Mouse (Mus musculus) lung, embryonic 14.5 days (tissue): ENCODE results near the gene Snx9. TPM values are rescaled to one million over a fixed set of nuclear protein-coding genes. Genes with fewer than 3 reads are reported as not detected.

Experiments
- ATAC-seq: fragments of 200-750 bp; cut with Nextera tagmentation; 2 replicates; pipeline ENCODE4 v1.8.0; 2017; ENCODE audit warnings: mild to moderate bottlenecking, moderate TSS enrichment, moderate library complexity; ENCODE audit not compliant: insufficient read depth
- DNase-seq: peaks from one replicate; pipeline ENCODE4 v3.0.0-alpha.2; 2015
- H3K27ac ChIP-seq: fragments of 300-500 bp; sonication (generic); 2 replicates; pipeline ENCODE4 v1.5.1; 2014; ENCODE audit warnings: low read depth, mild to moderate bottlenecking, moderate library complexity
- H3K27me3 ChIP-seq: fragments of 300-500 bp; sonication (generic); 2 replicates; pipeline ENCODE4 v1.6.1; 2014; ENCODE audit warnings: low read length, control low read depth; ENCODE audit not compliant: insufficient read depth
- H3K36me3 ChIP-seq: fragments of 300-500 bp; sonication (generic); 2 replicates; pipeline ENCODE4 v1.6.1; 2014; ENCODE audit warnings: control low read depth; ENCODE audit not compliant: insufficient read depth
- H3K4me1 ChIP-seq: fragments of 300-500 bp; sonication (generic); 2 replicates; pipeline ENCODE4 v1.6.1; 2014; ENCODE audit warnings: antibody characterized with exemption, control low read depth; ENCODE audit not compliant: insufficient read depth
- H3K4me2 ChIP-seq: fragments of 300-500 bp; sonication (generic); 2 replicates; pipeline ENCODE4 v1.6.1; 2014; ENCODE audit warnings: mild to moderate bottlenecking
- H3K4me3 ChIP-seq: fragments of 300-500 bp; sonication (generic); 2 replicates; pipeline ENCODE4 v1.5.1; 2014; ENCODE audit warnings: low read depth, low read length
- H3K9ac ChIP-seq: fragments of 300-500 bp; sonication (generic); 2 replicates; pipeline ENCODE4 v1.6.1; 2014
- H3K9me3 ChIP-seq: fragments of 300-500 bp; sonication (generic); 2 replicates; pipeline ENCODE4 v1.6.1; 2016; ENCODE audit warnings: low read depth, low read length, control low read depth
- CTCF ChIP-seq: IDR thresholded peaks from 2 replicates; pipeline ENCODE4 v1.5.1; 2016; ENCODE audit warnings: antibody characterized with exemption, low read depth
- WGBS: fragments of 180-500 bp; shearing (Covaris S2); extraction: QIAGEN DNeasy Blood & Tissue Kit; methylation state at CpG from one replicate; pipeline ENCODE4 v1.1.7; 2014; 5-methylcytosine and 5-hydroxymethylcytosine counted together
- polyA plus RNA-seq: library from polyadenylated mRNA; unstranded; fragments of >200 nt; fragmentation: Nextera tagmentation; extraction: Ambion mirVana; gene quantifications from 2 replicates; pipeline ENCODE4 v1.2.1, GENCODE M21; 2014

Gene Snx9
- 37.0 and 38.8 TPM in 2 replicates for polyA plus RNA-seq

- ATAC-seq (peak; percentile 92), DNase-seq (peak; percentile 81)
- Histone ChIP-seq H3K4me2 (peak within 1 kb of the TSS; percentile 80), H3K27me3 (no peaks in the 10 kb centered on the region), H3K4me1 (peaks cover 10% of the 10 kb centered on the region), H3K9me3 (no peaks in the 10 kb centered on the region), H3K9ac (peak within 1 kb of the TSS; percentile 98), H3K27ac (peak within 1 kb of the TSS; percentile 99), H3K4me3 (peak within 1 kb of the TSS; percentile 87), H3K36me3 (no peaks in the 10 kb centered on the region)
- no peak for TF ChIP-seq CTCF
- WGBS = under 1% methylated on average over 86 of the region's 131 CpGs
These were observed at the start of gene Snx9 for GRCm38 (mm10) chr17:5841128-5841942. TSS of gene Snx9 (plus strand) at chr17:5841329.

GRCm38 (mm10) chr17:5792164-5792791 is 48.9 kb upstream of the Snx9 start:
- Histone ChIP-seq H3K27ac (no peak overlapping the region), H3K4me2 (no peak overlapping the region), H3K4me3 (no peak overlapping the region), H3K9me3 (no peaks in the 10 kb centered on the region; the same call in 1 of the 2 replicates), H3K4me1 (no peaks in the 10 kb centered on the region), H3K27me3 (no peaks in the 10 kb centered on the region), H3K9ac (no peak overlapping the region), H3K36me3 (no peaks in the 10 kb centered on the region)
- TF ChIP-seq CTCF = no peak
- no peak for DNase-seq
- 83% methylated on average over 11 of the region's 12 CpGs for WGBS
- ATAC-seq = no peak

GRCm38 (mm10) chr17:5793593-5793992 is 47.5 kb upstream of the Snx9 start:
- 68% methylated on average over 4 of the region's 4 CpGs for WGBS
- ATAC-seq = no peak
- Histone ChIP-seq H3K4me1 (no peaks in the 10 kb centered on the region), H3K4me3 (no peak overlapping the region), H3K9me3 (no peaks in the 10 kb centered on the region), H3K27ac (no peak overlapping the region), H3K36me3 (no peaks in the 10 kb centered on the region), H3K9ac (no peak overlapping the region), H3K4me2 (no peak overlapping the region), H3K27me3 (no peaks in the 10 kb centered on the region)
- DNase-seq = no peak
- no peak for TF ChIP-seq CTCF

- Histone ChIP-seq H3K27ac (no peak overlapping the region), H3K27me3 (no peaks in the 10 kb centered on the region), H3K4me2 (no peak overlapping the region), H3K9me3 (no peaks in the 10 kb centered on the region), H3K4me1 (no peaks in the 10 kb centered on the region), H3K9ac (no peak overlapping the region), H3K4me3 (no peak overlapping the region), H3K36me3 (no peaks in the 10 kb centered on the region)
- no peak for TF ChIP-seq CTCF
- WGBS = 60% methylated on average over 5 of the region's 5 CpGs
- ATAC-seq = no peak
- peak; percentile 16 for DNase-seq
These were observed 46.9 kb upstream of the Snx9 start for GRCm38 (mm10) chr17:5794276-5794675.

- no peaks in the 10 kb centered on the region for H3K9me3 ChIP-seq
- H3K4me3 ChIP-seq = no peak overlapping the region
- TF ChIP-seq CTCF = no peak
- no peaks in the 10 kb centered on the region for H3K36me3 ChIP-seq
- no peak overlapping the region for H3K4me2 ChIP-seq
- no peak for ATAC-seq
- H3K4me1 ChIP-seq = no peaks in the 10 kb centered on the region
- H3K9ac ChIP-seq = no peak overlapping the region
- no peak for DNase-seq
- 71% methylated on average over 5 of the region's 5 CpGs for WGBS
- no peak overlapping the region for H3K27ac ChIP-seq
- no peaks in the 10 kb centered on the region for H3K27me3 ChIP-seq
These were observed 45.8 kb upstream of the Snx9 start for GRCm38 (mm10) chr17:5795369-5795768.

- ATAC-seq (peak; percentile 75), DNase-seq (peak; percentile 96)
- H3K9me3 ChIP-seq = no peaks in the 10 kb centered on the region
- no peaks in the 10 kb centered on the region for H3K4me1 ChIP-seq
- H3K27ac ChIP-seq = no peak overlapping the region
- no peak overlapping the region for H3K4me3 ChIP-seq
- 3% methylated on average over 5 of the region's 5 CpGs for WGBS
- no peak overlapping the region for H3K4me2 ChIP-seq
- H3K9ac ChIP-seq = no peak overlapping the region
- TF ChIP-seq CTCF = peak; percentile 100
- H3K36me3 ChIP-seq = no peaks in the 10 kb centered on the region
- H3K27me3 ChIP-seq = no peaks in the 10 kb centered on the region
These were observed 45.3 kb upstream of the Snx9 start for GRCm38 (mm10) chr17:5795878-5796277.

GRCm38 (mm10) chr17:5797124-5797760 is 43.9 kb upstream of the Snx9 start:
- ATAC-seq = peak; percentile 22; the same call in 1 of the 2 replicates
- H3K4me2 ChIP-seq = no peak overlapping the region
- no peaks in the 10 kb centered on the region for H3K36me3 ChIP-seq
- TF ChIP-seq CTCF = no peak
- no peaks in the 10 kb centered on the region for H3K9me3 ChIP-seq
- H3K27me3 ChIP-seq = no peaks in the 10 kb centered on the region
- DNase-seq = peak; percentile 81
- 63% methylated on average over 5 of the region's 5 CpGs for WGBS
- no peak overlapping the region for H3K27ac ChIP-seq
- H3K4me3 ChIP-seq = no peak overlapping the region
- no peak overlapping the region for H3K9ac ChIP-seq
- 0 out of 2 replicates have a peak, but pooled peaks cover 3% of the 10 kb centered on the region for H3K4me1 ChIP-seq
